Mouse (Mus musculus) heart, postnatal 0 days (tissue): ENCODE results near the gene Cacna1e.

Experiments used
- CTCF ChIP-seq: IDR thresholded peaks from 2 replicates; pipeline ENCODE4 v1.5.1; 2016; ENCODE audit warnings: antibody characterized with exemption, control low read depth, low read depth
- EP300 ChIP-seq: IDR thresholded peaks from 2 replicates; pipeline ENCODE4 v1.6.1; 2016; ENCODE audit warnings: antibody characterized with exemption, low read depth

DNA sequence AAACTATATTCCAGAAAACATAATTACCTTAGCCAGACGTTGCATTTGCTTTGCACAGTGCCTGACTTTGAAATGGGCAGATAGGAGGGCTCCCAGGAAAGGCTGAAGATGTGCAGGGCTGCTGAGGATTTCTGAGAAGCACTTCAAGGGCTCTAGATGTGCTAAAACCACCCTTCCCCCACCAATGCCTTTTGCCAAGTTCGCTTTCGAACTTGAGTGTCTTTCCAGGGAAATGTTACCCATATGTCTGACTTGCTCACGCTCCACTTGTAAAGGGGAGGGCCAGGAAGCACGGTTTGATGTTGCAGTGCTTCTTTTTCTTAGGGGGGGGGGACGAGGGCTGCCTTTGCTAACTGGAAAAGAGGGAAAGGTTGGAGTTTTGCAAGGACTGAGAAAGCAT lies 393.2 kb downstream of the Cacna1e start:
- TF ChIP-seq CTCF (no peak), EP300 (no peak)
